Mouse (Mus musculus) myocyte (in vitro differentiated cells): ENCODE results near the gene Bloc1s2.

Source experiments
- MYOD1 ChIP-seq, 3 experiments: IDR thresholded peaks; one replicate each; pipeline ENCODE4 v1.6.1; 2011; ENCODE audit warnings: control low read depth in 2 of 3, low read depth in 2 of 3, mild to moderate bottlenecking in 2 of 3, moderate library complexity in 1 of 3; ENCODE audit not compliant: insufficient read length in 2 of 3, control insufficient read depth in 1 of 3
- POLR2A ChIP-seq: IDR thresholded peaks from one replicate; pipeline ENCODE4 v1.6.1; 2011; ENCODE audit warnings: low read depth, mild to moderate bottlenecking, control low read depth, moderate library complexity; ENCODE audit not compliant: insufficient read length

GRCm38 (mm10) chr19:44121137-44121536 is 25.1 kb downstream of the Bloc1s2 start:
- TF ChIP-seq MYOD1 (IDR thresholded peaks at IDR 0.05; ENCODE audit: control insufficient read depth in 1 of 3, insufficient read length in 2 of 3, low read depth in 2 of 3) (no peak), POLR2A (no peak)
